Mouse (Mus musculus) embryonic facial prominence, embryonic 15.5 days (tissue): ENCODE data around the gene Sh3gl3. TPM values are rescaled to one million over a fixed set of nuclear protein-coding genes. Genes with fewer than 3 reads are reported as not detected.

Experiments used
- ATAC-seq: fragments of 200-750 bp; cut with Nextera tagmentation; 2 replicates; pipeline ENCODE4 v1.8.0; 2017; ENCODE audit warnings: low read depth, moderate TSS enrichment; ENCODE audit not compliant: insufficient number of reproducible peaks, low FRiP score, low TSS enrichment
- H3K27ac ChIP-seq: fragments of 300-500 bp; sonication (generic); replicated peaks from 2 replicates; pipeline ENCODE4 v1.5.1; 2015; ENCODE audit warnings: mild to moderate bottlenecking, inconsistent platforms
- H3K27me3 ChIP-seq: fragments of 300-500 bp; sonication (generic); 2 replicates; pipeline ENCODE4 v1.6.1; 2015; ENCODE audit warnings: inconsistent platforms
- H3K36me3 ChIP-seq: fragments of 300-500 bp; sonication (generic); 2 replicates; pipeline ENCODE4 v1.6.1; 2015; ENCODE audit warnings: mild to moderate bottlenecking, inconsistent platforms
- H3K4me1 ChIP-seq: fragments of 300-500 bp; sonication (generic); 2 replicates; pipeline ENCODE4 v1.6.1; 2015; ENCODE audit warnings: inconsistent platforms
- H3K4me2 ChIP-seq: fragments of 300-500 bp; sonication (generic); replicated peaks from 2 replicates; pipeline ENCODE4 v1.6.1; 2015; ENCODE audit warnings: mild to moderate bottlenecking, inconsistent platforms
- H3K4me3 ChIP-seq: fragments of 300-500 bp; sonication (generic); replicated peaks from 2 replicates; pipeline ENCODE4 v1.5.1; 2015; ENCODE audit warnings: mild to moderate bottlenecking, inconsistent platforms
- H3K9ac ChIP-seq: fragments of 300-500 bp; sonication (generic); 2 replicates; pipeline ENCODE4 v1.6.1; 2015; ENCODE audit warnings: inconsistent platforms
- H3K9me3 ChIP-seq: fragments of 300-500 bp; sonication (generic); replicated peaks from 2 replicates; pipeline ENCODE4 v1.6.1; 2016; ENCODE audit warnings: inconsistent platforms
- WGBS: fragments of 180-500 bp; shearing (Covaris S2); methylation state at CpG from one replicate; pipeline ENCODE4 v1.1.7; 2015; 5-methylcytosine and 5-hydroxymethylcytosine counted together
- polyA plus RNA-seq: library from polyadenylated mRNA; unstranded; fragments of >200 nt; fragmentation: Nextera tagmentation; extraction: Ambion mirVana; gene quantifications from 2 replicates; pipeline ENCODE4 v1.2.1, GENCODE M21; 2015

The Sh3gl3 gene
- polyA plus RNA-seq, 1 experiment from 2014 or later, result 11.4 TPM

DNA sequence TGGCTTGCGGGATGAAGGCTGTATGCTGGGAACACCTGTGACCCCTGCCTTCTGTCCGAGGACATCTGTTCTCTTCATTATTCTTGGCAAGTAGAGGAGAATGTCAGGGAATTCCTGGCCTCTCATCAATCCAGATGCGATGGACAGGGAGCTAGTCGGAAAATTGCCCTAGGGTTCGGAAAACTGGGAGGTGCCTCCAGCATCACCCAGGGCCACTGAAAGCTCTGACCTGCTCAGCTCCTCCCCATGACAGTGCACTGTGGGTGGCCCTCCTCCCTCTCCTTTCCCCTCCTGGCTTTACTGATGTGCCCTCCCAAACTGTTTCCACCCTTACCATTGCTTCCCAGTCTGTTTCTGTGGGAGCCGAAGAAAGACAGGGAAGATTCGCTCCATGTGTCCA is 29.5 kb downstream of the Sh3gl3 start:
- WGBS, result 38% methylated on average over 7 of the region's 7 CpGs
- Histone ChIP-seq H3K27ac (no peak overlapping the region), H3K4me3 (no peak overlapping the region)

DNA sequence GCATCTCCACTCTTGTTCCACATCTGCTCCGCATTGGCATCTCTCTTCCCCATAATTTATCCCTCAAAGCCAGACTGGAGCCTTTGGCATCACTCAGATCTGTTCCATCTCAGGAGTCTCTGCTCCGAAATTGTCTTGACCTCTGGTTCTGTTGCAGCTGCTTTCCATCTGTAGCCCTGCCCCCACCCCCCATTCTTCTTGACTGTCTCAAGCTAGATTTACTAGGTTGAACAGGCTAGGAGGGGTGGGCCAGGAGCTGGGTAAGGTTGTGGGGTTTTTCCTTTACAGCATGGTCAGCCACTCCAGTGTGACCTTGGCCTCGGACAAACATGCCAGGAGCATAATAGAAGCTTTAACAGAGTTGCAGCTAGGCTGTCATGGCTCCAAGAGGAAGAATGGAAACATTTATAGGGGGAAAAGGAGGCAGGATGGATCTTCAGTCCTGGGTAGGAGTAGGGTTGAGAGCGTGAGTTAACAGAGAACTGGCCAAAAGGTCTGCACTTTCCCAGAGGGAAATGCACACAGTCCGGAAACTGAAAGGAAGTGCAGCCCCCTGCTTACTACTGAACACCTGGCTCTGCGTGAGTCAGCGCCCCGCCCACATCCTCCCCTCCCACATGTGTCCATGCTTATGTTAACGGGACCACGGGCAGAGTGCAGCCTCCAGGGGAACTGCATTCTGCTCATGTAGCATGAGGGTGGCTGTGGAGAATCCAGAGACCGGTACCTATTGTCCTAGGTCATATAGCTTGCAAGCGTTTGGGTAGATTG is 30.6 kb downstream of the Sh3gl3 start:
- no peak overlapping the region for H3K4me2 ChIP-seq
- no peaks in the 10 kb centered on the region for H3K27me3 ChIP-seq
- peaks cover 19% of the 10 kb centered on the region for H3K4me1 ChIP-seq
- ATAC-seq, result no peak
- 31% methylated on average over 12 of the region's 12 CpGs for WGBS
- H3K4me3 ChIP-seq, result no peak overlapping the region
- H3K9ac ChIP-seq, result no peak overlapping the region
- no peaks in the 10 kb centered on the region for H3K9me3 ChIP-seq
- peak overlapping the region; percentile 25; the same call in 1 of the 2 replicates for H3K27ac ChIP-seq
- H3K36me3 ChIP-seq, result no peaks in the 10 kb centered on the region

More for the DNA sequence above, 29.5 kb downstream of the Sh3gl3 start:
- no peaks in the 10 kb centered on the region for H3K36me3 ChIP-seq
- no peak for ATAC-seq
- no peak overlapping the region for H3K9ac ChIP-seq
- no peak overlapping the region for H3K4me2 ChIP-seq
- H3K9me3 ChIP-seq, result no peaks in the 10 kb centered on the region
- no peaks in the 10 kb centered on the region for H3K27me3 ChIP-seq
- H3K4me1 ChIP-seq, result peaks cover 19% of the 10 kb centered on the region

DNA sequence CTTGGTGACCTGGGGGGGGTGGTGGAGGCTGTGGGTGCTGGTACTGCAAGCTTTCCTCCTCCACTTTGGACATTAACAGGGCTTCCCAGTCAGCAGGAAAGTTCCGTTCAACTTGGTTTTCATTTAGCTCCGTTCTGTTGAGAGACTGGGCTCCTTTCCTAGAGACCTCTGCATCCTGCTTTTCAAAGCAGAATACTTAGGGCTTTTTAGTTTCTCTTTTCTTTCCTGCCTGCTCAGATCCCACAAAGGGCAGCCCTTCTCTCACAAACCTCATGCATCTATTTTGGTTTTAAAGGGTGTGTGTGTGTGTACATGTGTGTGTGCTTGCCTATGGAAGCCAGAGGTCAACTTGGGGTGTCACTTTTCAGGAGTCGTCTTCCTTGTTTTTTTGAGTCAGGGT is 31.3 kb downstream of the Sh3gl3 start:
- H3K4me1 ChIP-seq, result peaks cover 19% of the 10 kb centered on the region
- ATAC-seq, result no peak
- no peaks in the 10 kb centered on the region for H3K27me3 ChIP-seq
- 0 out of 2 replicates have a peak overlapping the region, but pooled peaks have one; percentile 25 for H3K27ac ChIP-seq
- no peak overlapping the region for H3K9ac ChIP-seq
- WGBS, result 68% methylated on average over 3 of the region's 3 CpGs
- no peaks in the 10 kb centered on the region for H3K9me3 ChIP-seq
- H3K4me2 ChIP-seq, result no peak overlapping the region
- no peak overlapping the region for H3K4me3 ChIP-seq
- H3K36me3 ChIP-seq, result no peaks in the 10 kb centered on the region

DNA sequence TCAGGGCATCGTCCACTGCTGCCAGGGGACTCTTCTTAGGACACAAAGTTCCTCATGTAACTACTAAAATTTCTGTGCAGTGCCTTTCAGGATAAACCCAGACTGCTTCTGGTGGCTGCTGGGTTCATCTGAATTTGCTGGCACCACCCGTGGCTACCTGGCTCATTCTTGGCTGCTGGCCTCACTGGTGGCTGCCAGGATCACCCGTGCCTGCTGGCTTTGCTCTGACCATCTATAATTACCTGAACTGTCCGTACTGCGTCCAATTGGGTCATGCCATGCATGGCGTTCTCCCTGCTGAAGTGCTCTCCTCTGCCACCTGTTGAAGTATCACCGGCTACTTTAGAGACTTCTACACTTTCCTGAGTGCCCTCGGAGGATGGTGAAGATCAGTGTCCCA is 33.1 kb downstream of the Sh3gl3 start:
- Histone ChIP-seq H3K9me3 (no peaks in the 10 kb centered on the region), H3K27ac (no peak overlapping the region), H3K4me2 (no peak overlapping the region), H3K4me3 (no peak overlapping the region), H3K9ac (no peak overlapping the region), H3K36me3 (no peaks in the 10 kb centered on the region), H3K27me3 (no peaks in the 10 kb centered on the region), H3K4me1 (peaks cover 19% of the 10 kb centered on the region)
- 82% methylated on average over 8 of the region's 8 CpGs for WGBS
- ATAC-seq, result no peak

DNA sequence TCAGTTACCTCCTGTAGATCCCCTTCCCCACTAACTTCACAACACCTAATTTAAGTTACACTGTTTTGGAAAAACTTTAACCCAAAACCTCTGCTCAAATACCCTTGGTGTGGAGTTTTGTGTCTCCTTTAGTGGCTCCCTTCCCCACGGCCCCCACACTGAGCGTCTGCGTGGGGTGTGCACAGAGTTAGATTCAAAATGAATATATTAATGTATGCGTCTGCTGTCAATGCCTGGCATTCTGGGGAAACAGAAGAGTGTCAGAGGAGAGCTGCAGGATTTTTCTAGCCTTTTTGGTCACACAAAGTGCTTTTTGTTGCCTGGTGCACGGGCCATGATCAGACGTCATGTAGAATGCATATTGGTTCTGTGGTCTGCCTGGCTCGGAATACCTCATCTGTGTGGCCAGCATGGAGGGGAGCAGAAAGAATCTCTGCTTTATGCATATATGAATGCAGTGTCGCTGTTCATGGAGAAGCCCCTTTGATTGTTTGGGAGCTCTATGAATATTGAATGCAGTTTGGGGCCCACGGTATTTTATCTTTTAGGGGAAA is 47.8 kb downstream of the Sh3gl3 start:
- no peak for ATAC-seq

DNA sequence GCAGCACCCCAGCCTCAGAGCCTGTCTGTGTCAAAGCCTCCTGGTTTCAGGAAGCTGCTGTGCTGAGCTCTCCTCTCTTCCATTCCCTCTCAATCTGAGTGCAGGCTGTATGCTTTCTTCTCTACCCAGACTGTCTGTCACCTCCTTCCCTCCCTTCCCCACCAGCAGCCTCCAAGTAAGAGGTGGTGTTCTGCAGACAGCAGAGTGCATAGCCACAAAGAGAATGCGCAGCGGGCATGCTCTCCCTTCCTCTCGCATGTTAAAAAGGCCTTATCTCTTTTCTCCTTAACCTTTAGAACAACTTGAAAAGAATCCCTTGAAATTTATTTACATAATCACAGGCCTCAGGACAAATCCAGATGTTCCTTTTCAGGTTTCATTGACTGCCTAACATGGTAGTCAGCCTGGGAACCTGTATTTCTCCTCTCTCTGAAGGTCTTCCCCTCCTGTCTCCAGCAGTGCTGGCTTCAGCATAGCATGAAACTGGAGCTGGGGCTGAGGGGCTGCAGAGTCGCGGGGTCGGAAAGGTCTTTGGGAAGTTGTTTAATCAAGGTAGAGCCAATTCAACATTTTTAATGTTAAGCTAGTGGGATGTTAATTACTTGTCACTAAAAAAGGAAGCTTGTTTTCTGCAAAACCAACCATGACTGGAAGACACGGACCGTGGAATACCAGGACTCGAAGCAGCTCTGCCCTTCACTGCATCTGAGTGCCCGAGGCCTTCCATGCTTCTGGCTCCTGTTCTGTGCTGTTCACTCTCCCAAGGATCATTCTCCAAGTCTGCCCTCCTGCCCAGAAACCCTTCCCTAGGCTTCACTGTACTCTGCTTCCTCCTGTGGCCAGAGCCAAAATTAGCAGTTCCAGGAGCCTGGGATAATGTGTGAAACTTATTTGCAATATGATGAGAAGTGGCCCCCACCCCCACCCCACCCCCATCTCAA is 50.5 kb downstream of the Sh3gl3 start:
- H3K4me2 ChIP-seq, result no peak overlapping the region
- ATAC-seq, result no peak
- H3K4me1 ChIP-seq, result no peaks in the 10 kb centered on the region
- H3K27ac ChIP-seq, result no peak overlapping the region
- no peaks in the 10 kb centered on the region for H3K9me3 ChIP-seq
- no peak overlapping the region for H3K9ac ChIP-seq
- H3K27me3 ChIP-seq, result no peaks in the 10 kb centered on the region
- no peaks in the 10 kb centered on the region for H3K36me3 ChIP-seq
- H3K4me3 ChIP-seq, result no peak overlapping the region
- 28% methylated on average over 10 of the region's 10 CpGs for WGBS

More for the DNA sequence above, 47.8 kb downstream of the Sh3gl3 start:
- WGBS, result 71% methylated on average over 9 of the region's 9 CpGs
- H3K9ac ChIP-seq, result no peak overlapping the region
- H3K27ac ChIP-seq, result no peak overlapping the region
- no peaks in the 10 kb centered on the region for H3K27me3 ChIP-seq
- H3K4me3 ChIP-seq, result no peak overlapping the region
- no peaks in the 10 kb centered on the region for H3K4me1 ChIP-seq
- no peaks in the 10 kb centered on the region for H3K9me3 ChIP-seq
- no peak overlapping the region for H3K4me2 ChIP-seq
- H3K36me3 ChIP-seq, result no peaks in the 10 kb centered on the region

DNA sequence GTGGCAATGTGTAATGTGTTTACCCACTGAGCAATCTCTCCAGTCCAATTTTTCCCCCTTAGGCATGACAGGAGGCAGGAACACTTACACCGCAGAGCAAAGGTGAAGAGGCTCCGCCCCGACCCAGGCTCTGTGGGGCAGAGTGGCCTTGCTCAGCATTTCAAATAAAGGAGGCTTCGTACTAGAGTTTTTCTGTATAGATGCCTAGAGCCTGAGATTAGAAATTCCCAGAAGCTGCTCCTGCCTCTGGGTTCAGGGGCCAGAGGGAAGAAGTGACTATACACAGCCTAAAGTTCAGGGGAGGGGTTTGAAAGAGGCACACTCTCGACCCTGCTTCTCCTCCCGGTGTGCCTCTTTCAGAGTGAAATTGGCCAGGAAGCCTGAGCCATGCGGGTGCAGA is 59.6 kb downstream of the Sh3gl3 start:
- no peak overlapping the region for H3K27ac ChIP-seq
- no peak overlapping the region for H3K4me2 ChIP-seq
- no peaks in the 10 kb centered on the region for H3K9me3 ChIP-seq
- H3K9ac ChIP-seq, result no peak overlapping the region
- no peak overlapping the region for H3K4me3 ChIP-seq
- no peaks in the 10 kb centered on the region for H3K27me3 ChIP-seq
- WGBS, result 70% methylated on average over 7 of the region's 7 CpGs
- H3K36me3 ChIP-seq, result no peaks in the 10 kb centered on the region
- H3K4me1 ChIP-seq, result no peaks in the 10 kb centered on the region
- no peak for ATAC-seq

DNA sequence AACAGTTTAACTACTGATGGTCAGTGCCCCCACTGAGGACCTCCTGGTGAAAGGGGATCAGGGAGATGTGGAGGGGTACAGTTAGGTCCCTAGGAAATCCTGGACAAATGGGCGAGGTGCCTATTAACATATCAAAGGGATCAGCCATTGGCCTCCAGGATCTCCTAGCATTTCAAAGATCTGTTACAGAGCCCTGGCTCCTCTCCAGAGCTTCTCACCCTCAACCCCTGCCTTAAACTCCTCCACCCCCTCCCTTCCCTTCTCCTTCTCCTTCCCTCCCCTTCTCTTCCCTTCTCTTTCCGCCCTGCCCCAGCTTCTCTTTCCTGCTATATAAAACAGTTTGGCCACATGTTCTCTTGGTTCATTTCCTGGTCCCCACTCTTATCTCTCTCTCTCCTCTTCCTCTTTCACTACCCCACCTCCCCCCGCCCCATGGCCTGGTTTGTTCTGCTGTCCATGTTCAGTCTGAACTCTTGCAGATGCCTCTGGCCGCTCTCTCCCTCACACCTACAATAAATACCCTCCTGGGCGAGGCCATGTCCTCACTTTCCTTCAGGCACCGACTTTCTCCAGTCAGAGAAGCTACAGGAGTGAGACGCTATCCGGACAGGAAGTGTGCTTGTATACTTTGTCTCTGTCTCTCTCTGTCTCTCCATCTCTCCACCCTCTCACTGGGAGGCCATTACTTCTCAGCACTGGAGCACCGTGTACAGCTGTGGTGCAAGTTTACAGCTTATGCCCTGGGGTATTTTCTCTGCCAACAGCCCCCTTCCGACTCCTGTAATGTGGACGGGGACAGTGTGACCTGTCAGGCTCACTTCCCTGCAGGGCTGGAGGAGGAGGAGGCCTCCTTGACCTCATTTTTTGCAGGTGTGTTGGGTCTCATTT is 60.6 kb downstream of the Sh3gl3 start:
- Histone ChIP-seq H3K27ac (no peak overlapping the region), H3K4me1 (no peaks in the 10 kb centered on the region), H3K27me3 (no peaks in the 10 kb centered on the region), H3K36me3 (no peaks in the 10 kb centered on the region), H3K9me3 (no peaks in the 10 kb centered on the region), H3K9ac (no peak overlapping the region), H3K4me3 (no peak overlapping the region), H3K4me2 (no peak overlapping the region)
- WGBS, result 43% methylated on average over 11 of the region's 11 CpGs
- ATAC-seq, result no peak

DNA sequence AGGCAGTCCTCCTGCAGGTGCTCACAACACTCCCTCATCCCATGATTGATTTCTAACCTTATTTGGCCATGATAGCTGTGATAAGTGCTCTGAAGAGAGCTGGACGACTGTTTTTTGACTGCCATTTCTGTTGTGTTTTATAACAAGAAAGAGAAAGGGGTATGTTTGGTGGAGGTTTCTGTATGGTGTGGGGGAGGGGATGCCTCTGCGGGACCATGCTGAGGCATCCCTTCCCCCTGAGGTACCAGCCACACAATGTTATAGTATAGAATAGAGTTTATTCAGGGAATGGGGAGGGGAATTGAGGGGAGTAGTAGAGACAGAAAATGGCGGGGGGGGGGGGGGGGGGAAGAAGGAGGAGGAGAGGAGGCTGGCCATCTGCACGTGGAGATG is 61.3 kb downstream of the Sh3gl3 start:
- 30% methylated on average over 3 of the region's 4 CpGs for WGBS

DNA sequence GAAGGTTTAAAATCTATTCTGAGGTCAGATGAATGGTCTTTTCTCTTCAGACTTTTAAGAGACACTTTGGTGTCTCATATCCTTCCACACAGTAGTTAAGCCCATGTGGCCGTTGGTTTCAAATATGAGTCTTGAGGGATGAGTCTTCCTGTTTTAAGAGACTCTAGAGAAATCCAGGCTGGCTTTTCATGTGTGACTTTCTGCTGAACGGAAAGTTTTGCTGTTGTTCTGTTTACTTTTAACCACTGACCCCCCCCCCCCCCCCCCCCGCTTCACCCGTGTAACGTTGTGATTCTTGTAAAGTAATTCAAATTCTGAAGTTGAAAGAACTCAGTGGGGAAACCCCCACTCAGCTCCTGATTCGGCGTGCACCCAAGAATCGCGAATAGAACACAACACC is 61.8 kb downstream of the Sh3gl3 start:
- H3K4me2 ChIP-seq, result no peak overlapping the region
- H3K36me3 ChIP-seq, result no peaks in the 10 kb centered on the region

More for the DNA sequence above, 61.3 kb downstream of the Sh3gl3 start:
- ATAC-seq, result no peak
- Histone ChIP-seq H3K4me2 (no peak overlapping the region), H3K27ac (no peak overlapping the region), H3K27me3 (no peaks in the 10 kb centered on the region), H3K36me3 (no peaks in the 10 kb centered on the region), H3K9ac (no peak overlapping the region), H3K9me3 (no peaks in the 10 kb centered on the region), H3K4me3 (no peak overlapping the region), H3K4me1 (no peaks in the 10 kb centered on the region)

More for the DNA sequence above, 61.8 kb downstream of the Sh3gl3 start:
- no peak overlapping the region for H3K27ac ChIP-seq
- no peak overlapping the region for H3K9ac ChIP-seq
- no peaks in the 10 kb centered on the region for H3K27me3 ChIP-seq
- H3K9me3 ChIP-seq, result no peaks in the 10 kb centered on the region
- WGBS, result 64% methylated on average over 9 of the region's 9 CpGs
- ATAC-seq, result no peak
- H3K4me1 ChIP-seq, result 0 out of 2 replicates have a peak, but pooled peaks cover 3% of the 10 kb centered on the region
- H3K4me3 ChIP-seq, result no peak overlapping the region
